Mouse (Mus musculus) midbrain, embryonic 16.5 days (tissue): Measurements from ENCODE around the gene Gsg1l. TPM values are rescaled to one million over a fixed set of nuclear protein-coding genes. Genes with fewer than 3 reads are reported as not detected.
A peak's percentile ranks its signal among the peaks of the same experiment; 100 is the strongest.

ENCODE experiments used
- ATAC-seq: fragments of 200-750 bp; cut with Nextera tagmentation; 2 replicates; pipeline ENCODE4 v1.8.0; 2017; ENCODE audit warnings: moderate TSS enrichment
- H3K27ac ChIP-seq: fragments of 300-500 bp; sonication (generic); 2 replicates; pipeline ENCODE4 v1.5.1; 2014; ENCODE audit warnings: mild to moderate bottlenecking, low read length, mixed read lengths
- H3K27me3 ChIP-seq: fragments of 300-500 bp; sonication (generic); 2 replicates; pipeline ENCODE4 v1.6.1; 2014; ENCODE audit warnings: low read depth, low read length, mixed read lengths; ENCODE audit not compliant: control insufficient read depth, insufficient read depth
- H3K36me3 ChIP-seq: fragments of 300-500 bp; sonication (generic); 2 replicates; pipeline ENCODE4 v1.6.1; 2014; ENCODE audit warnings: mild to moderate bottlenecking, low read length, moderate library complexity, mixed read lengths; ENCODE audit not compliant: control insufficient read depth, insufficient read depth
- H3K4me1 ChIP-seq: fragments of 300-500 bp; sonication (generic); 2 replicates; pipeline ENCODE4 v1.6.1; 2014; ENCODE audit warnings: mild to moderate bottlenecking, low read length, mixed read lengths; ENCODE audit not compliant: control insufficient read depth, insufficient read depth
- H3K4me2 ChIP-seq: fragments of 300-500 bp; sonication (generic); 2 replicates; pipeline ENCODE4 v1.6.1; 2014; ENCODE audit warnings: mild to moderate bottlenecking, low read length, mixed read lengths
- H3K4me3 ChIP-seq: fragments of 300-500 bp; sonication (generic); 2 replicates; pipeline ENCODE4 v1.5.1; 2014; ENCODE audit warnings: low read depth, mild to moderate bottlenecking, low read length, moderate library complexity, mixed read lengths
- H3K9ac ChIP-seq: fragments of 300-500 bp; sonication (generic); 2 replicates; pipeline ENCODE4 v1.6.1; 2014; ENCODE audit warnings: low read depth, low read length, mixed read lengths
- H3K9me3 ChIP-seq: fragments of 300-500 bp; sonication (generic); replicated peaks from 2 replicates; pipeline ENCODE4 v1.6.1; 2014; ENCODE audit warnings: mild to moderate bottlenecking, low read length, mixed read lengths; ENCODE audit not compliant: control insufficient read depth, poor library complexity, severe bottlenecking
- WGBS: fragments of 180-500 bp; shearing (Covaris S2); extraction: QIAGEN DNeasy Blood & Tissue Kit; methylation state at CpG from one replicate; pipeline ENCODE4 v1.1.7; 2014; 5-methylcytosine and 5-hydroxymethylcytosine counted together
- polyA plus RNA-seq: library from polyadenylated mRNA; unstranded; fragments of >200 nt; fragmentation: Nextera tagmentation; extraction: Ambion mirVana; gene quantifications from 2 replicates; pipeline ENCODE4 v1.2.1, GENCODE M21; 2015

The Gsg1l gene
- polyA plus RNA-seq, 1 experiment from 2014 or later, result 12.5 TPM

- no peak overlapping the region for H3K4me2 ChIP-seq
- no peak overlapping the region for H3K9ac ChIP-seq
- no peak for ATAC-seq
- H3K4me3 ChIP-seq, result no peak overlapping the region
- H3K36me3 ChIP-seq, result no peaks in the 10 kb centered on the region
- H3K4me1 ChIP-seq, result peaks cover 23% of the 10 kb centered on the region
- WGBS, result 12% methylated on average over 6 of the region's 6 CpGs
- H3K27ac ChIP-seq, result no peak overlapping the region
- H3K27me3 ChIP-seq, result peaks cover 3% of the 10 kb centered on the region
- no peaks in the 10 kb centered on the region for H3K9me3 ChIP-seq
Measured at GRCm38 (mm10) chr7:126086321-126086741, 4.1 kb upstream of the Gsg1l start.

GRCm38 (mm10) chr7:126085154-126085553 lies 2.9 kb upstream of the Gsg1l start:
- no peak overlapping the region for H3K4me3 ChIP-seq
- no peak for ATAC-seq
- no peak overlapping the region for H3K4me2 ChIP-seq
- 95% methylated on average over 9 of the region's 9 CpGs for WGBS
- H3K36me3 ChIP-seq, result no peaks in the 10 kb centered on the region
- peaks cover 23% of the 10 kb centered on the region for H3K4me1 ChIP-seq
- H3K27me3 ChIP-seq, result peaks cover 9% of the 10 kb centered on the region
- no peaks in the 10 kb centered on the region for H3K9me3 ChIP-seq
- H3K9ac ChIP-seq, result no peak overlapping the region
- no peak overlapping the region for H3K27ac ChIP-seq

DNA sequence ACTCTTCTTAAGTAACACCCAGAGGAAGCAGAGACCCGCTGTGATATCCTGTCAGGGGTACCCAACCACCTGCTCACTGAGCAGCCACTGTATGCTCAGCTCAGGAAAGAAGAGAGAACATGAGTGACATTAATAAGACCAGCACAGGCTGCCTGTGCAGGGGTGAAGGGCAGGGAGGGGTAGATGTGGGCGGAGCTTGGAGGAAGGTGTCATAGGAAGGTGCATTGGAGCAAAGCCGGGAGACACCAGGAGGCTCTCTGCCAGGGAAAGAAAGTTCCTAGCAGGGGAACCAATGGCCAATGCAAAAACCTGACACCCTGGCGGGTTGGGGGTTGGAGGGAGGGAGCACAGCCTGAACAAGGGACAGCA lies 1.8 kb upstream of the Gsg1l start:
- 13% methylated on average over 4 of the region's 4 CpGs for WGBS
- Histone ChIP-seq H3K27ac (no peak overlapping the region), H3K4me2 (no peak overlapping the region), H3K4me3 (no peak overlapping the region), H3K27me3 (peaks cover 9% of the 10 kb centered on the region), H3K9me3 (no peaks in the 10 kb centered on the region), H3K36me3 (no peaks in the 10 kb centered on the region), H3K4me1 (peaks cover 27% of the 10 kb centered on the region), H3K9ac (no peak overlapping the region)
- no peak for ATAC-seq

- Histone ChIP-seq H3K9ac (no peak overlapping the region), H3K4me3 (no peak overlapping the region), H3K4me2 (no peak overlapping the region), H3K27ac (no peak overlapping the region), H3K36me3 (no peaks in the 10 kb centered on the region), H3K9me3 (no peaks in the 10 kb centered on the region), H3K4me1 (peaks cover 27% of the 10 kb centered on the region), H3K27me3 (peaks cover 9% of the 10 kb centered on the region)
- no peak for ATAC-seq
- WGBS, result 11% methylated on average over 9 of the region's 9 CpGs
Measured at GRCm38 (mm10) chr7:126083341-126083979, 1.2 kb upstream of the Gsg1l start.

GRCm38 (mm10) chr7:126081727-126082285 lies 405 bp downstream of the Gsg1l start:
- Histone ChIP-seq H3K36me3 (no peaks in the 10 kb centered on the region), H3K27ac (peak overlapping the region; percentile 36; the same call in 1 of the 2 replicates), H3K4me2 (peak overlapping the region; percentile 94), H3K4me3 (peak overlapping the region; percentile 70), H3K9ac (peak overlapping the region; percentile 77), H3K4me1 (peaks cover 27% of the 10 kb centered on the region), H3K9me3 (no peaks in the 10 kb centered on the region), H3K27me3 (peaks cover 9% of the 10 kb centered on the region)
- WGBS, result under 1% methylated on average over 62 of the region's 80 CpGs
- peak; percentile 47; the same call in 1 of the 2 replicates for ATAC-seq

DNA sequence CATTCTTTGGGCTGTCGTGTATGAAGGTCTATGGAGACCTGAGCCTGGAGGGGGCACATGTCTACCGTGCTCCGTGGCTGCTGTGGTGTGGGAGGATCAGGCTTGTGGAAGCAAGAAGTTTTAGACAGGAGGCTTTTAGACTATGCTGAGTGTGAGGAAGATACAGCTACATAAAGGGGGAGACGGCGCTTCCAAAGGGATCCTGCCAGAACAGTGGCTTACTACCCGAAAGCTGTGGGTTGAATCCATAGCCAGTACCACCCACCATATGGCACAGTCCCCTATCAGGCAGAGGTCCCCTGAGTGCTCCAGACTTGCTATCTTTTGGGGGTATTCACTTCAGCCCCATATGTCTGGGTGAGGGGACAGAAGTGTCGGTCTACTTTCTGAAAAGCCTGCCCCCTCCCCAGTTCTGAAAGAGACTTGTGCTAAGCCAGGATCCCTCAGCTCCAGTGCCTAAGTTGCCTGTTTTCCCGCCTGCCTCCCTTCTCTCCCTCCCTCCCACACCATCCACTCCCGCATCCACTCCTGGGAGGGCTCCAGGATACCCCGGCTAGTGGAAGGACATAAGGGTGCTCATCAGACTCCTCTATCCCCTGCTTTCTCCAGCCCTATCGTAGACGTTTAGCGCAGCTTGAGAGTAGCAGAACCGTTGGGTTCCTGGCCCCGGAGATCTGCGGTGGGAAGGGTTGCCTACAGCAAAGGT lies 1.1 kb downstream of the Gsg1l start:
- peak overlapping the region; percentile 36; the same call in 1 of the 2 replicates for H3K27ac ChIP-seq
- no peaks in the 10 kb centered on the region for H3K36me3 ChIP-seq
- peaks cover 9% of the 10 kb centered on the region for H3K27me3 ChIP-seq
- ATAC-seq, result peak; percentile 17; the same call in 1 of the 2 replicates
- no peaks in the 10 kb centered on the region for H3K9me3 ChIP-seq
- H3K4me3 ChIP-seq, result peak overlapping the region; percentile 70
- H3K4me1 ChIP-seq, result peaks cover 23% of the 10 kb centered on the region
- WGBS, result 15% methylated on average over 16 of the region's 16 CpGs
- H3K9ac ChIP-seq, result peak overlapping the region; percentile 77
- peak overlapping the region; percentile 94 for H3K4me2 ChIP-seq

- 92% methylated on average over 1 of the region's 1 CpGs for WGBS
- Histone ChIP-seq H3K4me3 (no peak overlapping the region), H3K27me3 (peaks cover 6% of the 10 kb centered on the region), H3K4me1 (0 out of 2 replicates have a peak, but pooled peaks cover 7% of the 10 kb centered on the region), H3K27ac (no peak overlapping the region), H3K4me2 (no peak overlapping the region), H3K9me3 (no peaks in the 10 kb centered on the region), H3K9ac (no peak overlapping the region), H3K36me3 (no peaks in the 10 kb centered on the region)
- ATAC-seq, result no peak
Measured at GRCm38 (mm10) chr7:126076935-126077334, 5.3 kb downstream of the Gsg1l start.

- WGBS, result 79% methylated on average over 9 of the region's 9 CpGs
- H3K4me1 ChIP-seq, result 0 out of 2 replicates have a peak, but pooled peaks cover 4% of the 10 kb centered on the region
- H3K27ac ChIP-seq, result no peak overlapping the region
- H3K36me3 ChIP-seq, result no peaks in the 10 kb centered on the region
- ATAC-seq, result no peak
- no peak overlapping the region for H3K9ac ChIP-seq
- H3K9me3 ChIP-seq, result peaks cover 3% of the 10 kb centered on the region; the same call in 1 of the 2 replicates
- H3K27me3 ChIP-seq, result no peaks in the 10 kb centered on the region; the same call in none of the 2 replicates
- no peak overlapping the region for H3K4me2 ChIP-seq
- H3K4me3 ChIP-seq, result no peak overlapping the region
Measured at GRCm38 (mm10) chr7:126075058-126075457, 7.2 kb downstream of the Gsg1l start.

- WGBS, result 97% methylated on average over 4 of the region's 4 CpGs
- ATAC-seq, result no peak
Measured at GRCm38 (mm10) chr7:126070321-126070720, 11.9 kb downstream of the Gsg1l start.

More at GRCm38 (mm10) chr7:126070321-126070720, 11.9 kb downstream of the Gsg1l start:
- peaks cover 4% of the 10 kb centered on the region; the same call in 1 of the 2 replicates for H3K9me3 ChIP-seq
- no peak overlapping the region for H3K27ac ChIP-seq
- no peak overlapping the region for H3K9ac ChIP-seq
- H3K27me3 ChIP-seq, result no peaks in the 10 kb centered on the region
- H3K4me3 ChIP-seq, result no peak overlapping the region
- H3K4me1 ChIP-seq, result no peaks in the 10 kb centered on the region
- no peaks in the 10 kb centered on the region for H3K36me3 ChIP-seq
- H3K4me2 ChIP-seq, result no peak overlapping the region
